Mouse (Mus musculus) midbrain, embryonic 11.5 days (tissue): ENCODE results near the gene Fmo5. TPM values are rescaled to one million over a fixed set of nuclear protein-coding genes. Genes with fewer than 3 reads are reported as not detected.
A peak's percentile ranks its signal among the peaks of the same experiment; 100 is the strongest.

Source experiments
- ATAC-seq: fragments of 200-750 bp; cut with Nextera tagmentation; 2 replicates; pipeline ENCODE4 v1.8.0; 2017; ENCODE audit warnings: moderate TSS enrichment, moderate library complexity; ENCODE audit not compliant: low FRiP score
- DNase-seq: peaks from one replicate; pipeline ENCODE4 v3.0.0; 2015; ENCODE audit warnings: low spot score; ENCODE audit errors: missing footprints
- H3K27ac ChIP-seq: fragments of 300-500 bp; sonication (generic); 2 replicates; pipeline ENCODE4 v1.5.1; 2014; ENCODE audit warnings: low read depth, low read length
- H3K27me3 ChIP-seq: fragments of 300-500 bp; sonication (generic); 2 replicates; pipeline ENCODE4 v1.6.1; 2014; ENCODE audit warnings: mild to moderate bottlenecking, low read length, moderate library complexity, mixed read lengths; ENCODE audit not compliant: control insufficient read depth, insufficient read depth
- H3K36me3 ChIP-seq: fragments of 300-500 bp; sonication (generic); 2 replicates; pipeline ENCODE4 v1.6.1; 2014; ENCODE audit warnings: mild to moderate bottlenecking, low read length, moderate library complexity, mixed read lengths; ENCODE audit not compliant: control insufficient read depth, insufficient read depth
- H3K4me1 ChIP-seq: fragments of 300-500 bp; sonication (generic); 2 replicates; pipeline ENCODE4 v1.6.1; 2014; ENCODE audit warnings: low read length; ENCODE audit not compliant: control insufficient read depth, insufficient read depth
- H3K4me2 ChIP-seq: fragments of 300-500 bp; sonication (generic); 2 replicates; pipeline ENCODE4 v1.6.1; 2014; ENCODE audit warnings: mild to moderate bottlenecking, moderate library complexity
- H3K4me3 ChIP-seq: fragments of 300-500 bp; sonication (generic); 2 replicates; pipeline ENCODE4 v1.5.1; 2014; ENCODE audit warnings: low read depth, low read length
- H3K9ac ChIP-seq: fragments of 300-500 bp; sonication (generic); 2 replicates; pipeline ENCODE4 v1.6.1; 2014; ENCODE audit warnings: low read length
- H3K9me3 ChIP-seq: fragments of 300-500 bp; sonication (generic); 2 replicates; pipeline ENCODE4 v1.6.1; 2016; ENCODE audit warnings: low read length; ENCODE audit not compliant: control insufficient read depth
- WGBS: fragments of 180-500 bp; shearing (Covaris S2); extraction: QIAGEN DNeasy Blood & Tissue Kit; methylation state at CpG from one replicate; pipeline ENCODE4 v1.1.7; 2014; 5-methylcytosine and 5-hydroxymethylcytosine counted together
- polyA plus RNA-seq: library from polyadenylated mRNA; unstranded; fragments of >200 nt; fragmentation: Nextera tagmentation; extraction: Ambion mirVana; gene quantifications from 2 replicates; pipeline ENCODE4 v1.2.1, GENCODE M21; 2014

The Fmo5 gene
- polyA plus RNA-seq, 1 experiment from 2014 or later = 0.40 TPM

DNA sequence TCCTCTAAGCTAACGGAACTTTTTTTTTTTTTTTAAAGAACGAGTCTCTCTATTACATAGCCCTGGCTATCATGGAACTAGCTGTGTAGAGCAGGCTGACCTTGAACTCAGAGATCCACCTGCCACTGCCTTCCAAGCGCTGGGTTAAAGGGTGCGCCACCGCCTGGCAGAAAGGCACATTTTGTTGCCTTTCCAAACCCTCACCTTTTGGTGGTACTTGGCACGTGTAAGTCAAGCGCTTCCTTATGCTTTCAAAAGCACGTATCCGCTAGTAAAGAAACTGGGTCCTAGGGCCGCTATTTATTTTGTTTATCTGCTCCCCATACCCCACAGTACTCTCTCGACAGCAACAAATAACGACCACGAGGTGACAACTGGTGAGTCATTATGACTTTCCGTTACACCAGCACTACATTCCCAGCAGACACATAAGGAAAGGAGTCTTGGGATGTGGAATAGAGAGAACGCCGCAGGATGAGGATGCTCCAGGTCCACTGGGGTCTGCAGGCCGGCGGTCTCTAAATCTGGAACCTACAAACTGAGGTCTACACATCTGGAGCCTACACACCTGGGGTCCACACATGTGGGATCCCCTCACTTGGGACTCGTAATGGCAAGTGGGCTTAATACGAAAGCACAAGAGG is 19.3 kb upstream of the Fmo5 start:
- DNase-seq = no peak
- ATAC-seq = no peak; the same call in 1 of the 2 replicates

DNA sequence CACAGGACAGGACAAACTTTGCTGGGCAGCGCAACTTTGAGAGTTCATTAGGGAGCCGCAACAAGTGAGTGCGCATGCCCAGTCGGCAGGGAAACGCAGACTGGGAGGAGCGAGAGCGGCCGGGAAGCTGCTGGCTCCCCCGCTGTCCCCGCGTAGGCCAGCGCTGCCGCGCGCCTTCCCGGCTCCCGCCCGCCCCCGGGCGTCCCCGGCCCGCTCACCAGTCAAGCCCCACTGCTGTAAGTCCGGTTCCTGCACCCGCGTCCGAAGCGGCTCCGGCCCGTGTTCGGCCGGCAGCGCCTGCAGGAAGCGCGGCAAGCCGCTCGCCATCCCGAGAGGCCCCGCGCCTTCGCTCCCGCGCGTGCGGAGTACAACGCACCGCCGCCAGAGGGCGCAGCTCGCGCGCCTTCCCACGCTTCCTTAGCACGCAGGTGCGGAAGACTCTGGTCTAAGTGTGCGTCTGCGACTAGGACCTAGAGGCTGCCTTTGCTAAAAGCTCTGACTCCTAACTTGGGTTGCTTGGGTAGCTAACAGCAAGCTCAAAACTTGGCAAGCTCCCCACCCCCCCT is 18.7 kb upstream of the Fmo5 start, which contains the start of gene Chd1l:
Gene Chd1l (minus strand): TSS at position 359 of the 566 bp plus-strand sequence.
- no peaks in the 10 kb centered on the region for H3K27me3 ChIP-seq
- H3K27ac ChIP-seq = peak within 1 kb of the TSS; percentile 72
- no peaks in the 10 kb centered on the region for H3K9me3 ChIP-seq
- peaks cover 3% of the 10 kb centered on the region; the same call in 1 of the 2 replicates for H3K4me1 ChIP-seq
- H3K4me3 ChIP-seq = peak within 1 kb of the TSS; percentile 68
- DNase-seq (peak; percentile 100), ATAC-seq (peak; percentile 95)
- H3K4me2 ChIP-seq = peak within 1 kb of the TSS; percentile 58
- under 1% methylated on average over 50 of the region's 56 CpGs for WGBS
- H3K9ac ChIP-seq = peak within 1 kb of the TSS; percentile 90
- no peaks in the 10 kb centered on the region for H3K36me3 ChIP-seq

More for the DNA sequence above, 19.3 kb upstream of the Fmo5 start:
- no peaks in the 10 kb centered on the region for H3K9me3 ChIP-seq
- no peaks in the 10 kb centered on the region for H3K36me3 ChIP-seq
- H3K27ac ChIP-seq = peak overlapping the region; percentile 72
- peak overlapping the region; percentile 68 for H3K4me3 ChIP-seq
- peak overlapping the region; percentile 58 for H3K4me2 ChIP-seq
- H3K4me1 ChIP-seq = peaks cover 3% of the 10 kb centered on the region; the same call in 1 of the 2 replicates
- WGBS = 5% methylated on average over 20 of the region's 20 CpGs
- H3K27me3 ChIP-seq = no peaks in the 10 kb centered on the region
- peak overlapping the region; percentile 90 for H3K9ac ChIP-seq

DNA sequence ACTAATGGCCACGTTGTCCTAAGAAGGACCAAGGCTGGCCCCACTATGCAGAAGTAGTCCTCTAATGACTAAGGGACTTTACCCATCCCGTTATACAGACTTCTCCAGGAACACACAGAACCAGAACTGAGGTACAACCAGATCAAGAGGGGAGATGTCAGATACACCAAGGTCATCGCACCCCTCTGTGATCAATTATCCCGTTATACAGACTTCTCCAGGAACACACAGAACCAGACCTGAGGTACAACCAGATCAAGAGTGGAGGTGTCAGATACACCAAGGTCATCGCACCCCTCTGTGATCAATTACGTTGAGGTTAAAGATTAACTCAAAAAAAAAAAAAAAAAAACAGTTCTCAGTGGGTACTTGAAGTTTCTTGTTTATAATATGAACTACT is 17.6 kb upstream of the Fmo5 start:
- 94% methylated on average over 6 of the region's 6 CpGs for WGBS
- no peak for DNase-seq
- no peaks in the 10 kb centered on the region for H3K27me3 ChIP-seq
- no peaks in the 10 kb centered on the region for H3K36me3 ChIP-seq
- peaks cover 3% of the 10 kb centered on the region; the same call in 1 of the 2 replicates for H3K4me1 ChIP-seq
- no peak overlapping the region for H3K27ac ChIP-seq
- H3K9me3 ChIP-seq = no peaks in the 10 kb centered on the region
- H3K9ac ChIP-seq = no peak overlapping the region
- H3K4me3 ChIP-seq = no peak overlapping the region
- no peak overlapping the region for H3K4me2 ChIP-seq
- ATAC-seq = no peak

DNA sequence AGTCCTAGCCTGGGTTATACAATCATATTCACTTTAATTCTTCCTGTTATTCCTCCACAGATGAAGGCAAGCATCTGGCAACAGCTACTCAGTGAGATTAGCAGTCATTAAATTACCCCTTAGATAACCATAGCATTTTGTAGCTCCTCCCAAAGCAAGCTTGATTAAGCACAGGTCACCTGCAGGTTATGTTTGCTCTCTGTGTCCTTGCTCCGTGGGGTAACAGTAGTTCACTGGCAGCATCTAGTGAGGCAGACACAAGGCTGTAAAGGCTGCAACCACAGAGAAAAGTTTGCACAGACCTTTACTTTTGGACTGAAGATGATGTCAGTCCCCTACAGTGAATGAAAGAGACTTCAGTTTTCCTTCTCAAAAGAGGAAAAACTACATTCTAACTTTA is 13.4 kb upstream of the Fmo5 start:
- no peak for ATAC-seq
- DNase-seq = no peak
- Histone ChIP-seq H3K36me3 (no peaks in the 10 kb centered on the region), H3K9me3 (no peaks in the 10 kb centered on the region), H3K9ac (no peak overlapping the region), H3K4me3 (no peak overlapping the region), H3K27ac (no peak overlapping the region), H3K4me1 (no peaks in the 10 kb centered on the region), H3K27me3 (no peaks in the 10 kb centered on the region), H3K4me2 (no peak overlapping the region)
- 43% methylated on average over 1 of the region's 1 CpGs for WGBS

DNA sequence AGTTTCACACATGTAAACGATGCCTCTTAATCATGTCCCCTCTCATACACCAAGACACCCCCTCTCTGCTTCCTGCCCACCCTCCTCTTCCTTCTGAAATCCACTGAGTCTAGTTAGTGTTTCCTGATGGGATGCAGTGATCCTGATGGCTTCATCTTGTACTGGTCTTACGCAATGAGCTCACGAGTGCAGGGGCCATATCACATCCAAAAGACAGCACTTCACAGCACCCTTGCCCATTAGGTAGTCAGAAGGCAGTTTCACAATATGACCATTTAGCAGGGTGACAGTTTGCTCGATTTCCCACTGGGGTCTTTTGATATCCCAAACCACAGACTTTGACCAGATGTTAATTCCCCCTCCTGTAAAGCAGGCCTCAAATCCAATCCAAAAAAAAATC is 12.7 kb upstream of the Fmo5 start:
- ATAC-seq (no peak), DNase-seq (no peak)
- no peaks in the 10 kb centered on the region for H3K9me3 ChIP-seq
- H3K4me3 ChIP-seq = no peak overlapping the region
- H3K27me3 ChIP-seq = no peaks in the 10 kb centered on the region
- H3K9ac ChIP-seq = no peak overlapping the region
- H3K4me2 ChIP-seq = no peak overlapping the region
- 86% methylated on average over 4 of the region's 4 CpGs for WGBS
- H3K27ac ChIP-seq = no peak overlapping the region
- H3K36me3 ChIP-seq = no peaks in the 10 kb centered on the region
- no peaks in the 10 kb centered on the region for H3K4me1 ChIP-seq

DNA sequence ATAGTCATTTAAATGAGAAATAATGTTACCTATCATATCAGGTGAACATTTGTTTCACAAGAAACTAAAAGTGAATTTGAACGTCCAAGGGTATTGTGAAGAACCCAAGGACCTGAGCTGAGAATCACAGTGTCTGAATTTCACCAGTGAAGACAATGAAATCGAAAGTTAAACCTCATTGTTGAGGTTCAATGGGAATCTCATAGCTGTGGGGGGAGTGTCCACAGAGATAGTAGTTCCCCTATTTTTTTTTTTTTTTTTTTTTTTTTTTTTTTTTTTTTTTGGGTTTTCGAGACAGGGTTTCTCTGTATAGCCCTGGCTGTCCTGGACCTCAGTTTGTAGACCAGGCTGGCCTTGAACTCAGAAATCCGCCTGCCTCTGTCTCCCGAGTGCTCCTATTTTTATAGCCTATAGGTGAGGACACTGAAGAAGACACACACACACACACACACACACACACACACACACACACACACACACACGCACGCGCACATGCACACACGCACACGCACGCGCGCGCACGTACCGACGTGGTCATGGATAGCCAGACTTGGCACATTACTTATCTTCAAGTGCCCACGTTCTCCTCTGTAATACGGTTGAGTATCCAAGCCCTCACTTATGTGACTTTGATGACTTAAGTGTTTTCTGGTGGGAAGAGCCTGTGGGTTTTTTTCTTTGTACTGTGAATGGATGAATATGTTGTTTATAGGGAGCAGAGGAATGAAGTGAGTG is 11.3 kb upstream of the Fmo5 start:
- WGBS = 96% methylated on average over 18 of the region's 19 CpGs
- Histone ChIP-seq H3K4me3 (no peak overlapping the region), H3K27me3 (no peaks in the 10 kb centered on the region), H3K9me3 (no peaks in the 10 kb centered on the region), H3K27ac (no peak overlapping the region), H3K36me3 (no peaks in the 10 kb centered on the region), H3K4me2 (no peak overlapping the region), H3K4me1 (no peaks in the 10 kb centered on the region), H3K9ac (no peak overlapping the region)
- no peak for DNase-seq
- no peak for ATAC-seq

DNA sequence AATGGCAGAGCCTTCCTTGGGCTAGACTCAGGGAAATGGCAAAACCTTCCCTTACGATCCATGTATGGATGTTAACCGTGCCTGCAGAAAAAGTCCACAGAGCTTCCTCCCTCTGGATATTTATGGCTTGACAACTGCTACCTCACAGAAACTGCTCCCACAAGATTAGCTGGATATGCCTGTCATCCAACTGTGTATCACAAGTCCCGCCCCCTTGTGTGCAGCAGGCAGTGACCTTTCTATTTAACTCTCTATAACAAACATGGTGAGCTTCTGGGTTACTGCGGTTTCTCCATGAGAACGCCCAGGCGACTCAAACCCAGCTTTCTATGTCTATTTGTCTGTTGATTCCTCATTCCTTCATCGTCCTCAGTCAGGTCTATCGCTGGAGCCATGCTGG is 10.7 kb upstream of the Fmo5 start:
- Histone ChIP-seq H3K9me3 (no peaks in the 10 kb centered on the region), H3K4me1 (no peaks in the 10 kb centered on the region), H3K4me3 (no peak overlapping the region), H3K36me3 (no peaks in the 10 kb centered on the region), H3K9ac (no peak overlapping the region), H3K27me3 (no peaks in the 10 kb centered on the region), H3K4me2 (no peak overlapping the region), H3K27ac (no peak overlapping the region)
- 91% methylated on average over 8 of the region's 8 CpGs for WGBS
- ATAC-seq (no peak), DNase-seq (no peak)

DNA sequence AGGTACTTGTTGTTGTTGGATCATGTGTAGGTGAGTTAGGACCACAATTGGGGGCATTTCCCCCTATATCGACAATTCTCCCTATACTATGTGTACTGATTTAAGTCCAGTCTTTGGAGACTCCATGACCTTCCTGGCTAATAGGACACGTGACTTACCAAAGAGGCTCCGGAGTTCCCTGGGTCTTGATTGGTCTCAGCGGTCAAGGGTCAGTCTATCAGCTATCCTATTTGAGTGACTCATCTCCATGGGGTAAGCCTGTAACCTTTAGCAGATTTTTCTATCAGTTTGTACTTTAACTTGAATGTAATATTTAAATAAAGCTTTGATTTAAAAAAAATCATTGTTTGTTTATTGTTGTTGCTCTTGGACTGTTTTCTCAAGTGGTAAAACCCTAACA is 7.9 kb upstream of the Fmo5 start:
- Histone ChIP-seq H3K27me3 (no peaks in the 10 kb centered on the region), H3K4me3 (no peak overlapping the region), H3K9me3 (no peaks in the 10 kb centered on the region), H3K4me1 (no peaks in the 10 kb centered on the region), H3K27ac (no peak overlapping the region), H3K9ac (no peak overlapping the region), H3K4me2 (no peak overlapping the region), H3K36me3 (no peaks in the 10 kb centered on the region)
- WGBS = 91% methylated on average over 4 of the region's 4 CpGs
- ATAC-seq (no peak), DNase-seq (no peak)

DNA sequence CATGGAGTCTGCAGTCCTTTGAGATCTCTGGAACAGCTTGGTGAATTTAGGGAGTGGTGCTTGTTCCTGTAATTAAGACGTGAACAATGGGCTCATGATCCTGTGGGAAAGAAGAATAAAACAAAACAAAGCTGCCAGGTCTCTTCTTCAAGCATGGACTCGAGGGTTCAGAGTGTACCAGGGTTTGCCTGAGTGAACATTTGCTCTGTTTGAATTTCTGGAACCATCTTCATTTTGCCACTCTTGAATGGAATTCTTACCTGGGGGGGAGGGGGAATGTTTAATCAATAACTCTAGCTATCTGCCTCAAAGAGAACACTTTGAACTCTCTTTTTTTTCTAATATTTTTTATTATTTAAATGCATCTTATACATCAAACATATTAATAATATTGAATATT is 4.0 kb upstream of the Fmo5 start:
- no peak overlapping the region for H3K4me3 ChIP-seq
- H3K27ac ChIP-seq = no peak overlapping the region
- DNase-seq (no peak), ATAC-seq (no peak)
- H3K9ac ChIP-seq = no peak overlapping the region
- no peaks in the 10 kb centered on the region; the same call in 1 of the 2 replicates for H3K27me3 ChIP-seq
- H3K36me3 ChIP-seq = no peaks in the 10 kb centered on the region
- H3K4me1 ChIP-seq = no peaks in the 10 kb centered on the region
- H3K4me2 ChIP-seq = no peak overlapping the region
- WGBS = 45% methylated on average over 2 of the region's 2 CpGs
- H3K9me3 ChIP-seq = no peaks in the 10 kb centered on the region
